Mouse (Mus musculus) adrenal gland, adult 10 weeks (tissue): ENCODE results near the gene Ripor1. TPM values are rescaled to one million over a fixed set of nuclear protein-coding genes. Genes with fewer than 3 reads are reported as not detected.

Experiments used
- polyA plus RNA-seq: library from polyadenylated mRNA; stranded (reverse); fragments of 350-450 nt; fragmentation: Illumina TruSeq; extraction: RNeasy Lipid Tissue Mini Kit (QIAGEN cat#74804); gene quantifications from one replicate; pipeline ENCODE4 v1.2.3, GENCODE M21; 2014; ENCODE audit warnings: low read depth, low replicate concordance

The Ripor1 gene
- polyA plus RNA-seq = 1.2 TPM

DNA sequence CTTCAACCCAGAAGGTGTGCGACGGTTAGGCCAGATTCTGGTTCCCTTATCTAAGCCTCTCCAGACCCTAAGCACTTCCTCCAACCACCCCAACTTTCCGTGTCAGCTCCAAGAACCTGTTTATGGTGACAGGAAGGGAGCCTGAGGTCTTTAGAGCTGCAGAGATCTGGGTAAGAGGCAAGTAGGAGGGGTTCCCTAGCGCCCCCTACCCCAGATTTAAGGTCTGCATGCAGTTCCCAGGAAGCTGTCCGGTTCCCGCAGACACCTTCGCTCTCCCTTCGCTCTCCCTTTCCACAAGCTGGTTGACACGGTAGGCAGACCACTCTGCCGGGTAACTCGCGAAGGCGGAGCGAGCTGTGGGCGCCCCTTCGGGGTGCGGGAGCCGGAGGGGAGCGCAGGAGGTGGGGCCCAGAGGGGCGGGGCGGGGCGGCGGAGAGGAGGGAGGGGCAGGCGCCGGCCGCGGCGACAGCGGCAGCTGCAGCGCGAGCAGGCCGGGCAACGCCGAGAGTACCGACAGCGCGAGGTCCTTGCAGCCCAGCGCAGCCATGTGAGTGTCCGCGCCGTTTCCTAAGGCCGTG, at the start of gene Ripor1:
Gene Ripor1, plus strand, starts transcription at position 452 of the 578 bp plus-strand sequence.

DNA sequence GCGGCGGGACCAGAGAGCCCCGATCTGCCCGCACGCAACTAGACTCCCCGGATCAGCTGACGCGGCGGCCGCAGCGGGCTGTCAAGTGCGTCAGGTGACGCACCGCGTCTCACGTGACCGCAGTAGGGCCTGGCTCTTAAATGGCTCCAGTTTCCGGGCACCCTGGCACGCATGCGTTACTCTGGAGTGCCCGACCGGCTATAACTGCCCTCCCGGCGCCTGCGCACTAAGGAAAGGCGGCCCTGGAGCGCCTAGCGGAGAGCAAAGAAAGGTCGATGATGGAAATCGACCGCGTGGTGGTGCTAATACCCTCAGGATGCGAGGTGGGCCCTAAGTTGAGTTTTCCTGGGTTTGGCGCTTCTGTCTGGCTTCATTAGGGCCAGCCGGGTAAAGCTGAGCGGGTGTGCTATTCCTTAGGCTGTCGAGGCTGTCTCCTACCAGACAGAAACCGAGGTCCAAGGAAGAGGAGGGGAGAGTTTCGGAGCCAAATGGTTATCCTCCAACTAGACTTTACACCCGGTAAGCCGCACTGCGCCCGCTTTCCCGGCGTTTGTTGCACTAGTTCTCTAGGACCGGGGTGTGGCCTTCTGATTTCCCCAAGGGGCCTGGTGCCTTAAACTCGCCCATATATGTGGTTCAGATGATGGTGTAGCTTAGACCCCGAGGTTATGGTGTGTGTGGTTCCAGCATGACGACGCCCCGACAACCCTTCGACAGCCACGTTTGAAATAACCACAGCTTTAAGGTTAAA, 38.9 kb upstream of the Ripor1 start, which contains the start of gene Atp6v0d1:
Gene Atp6v0d1, minus strand, starts transcription at position 96 of the 751 bp plus-strand sequence.

DNA sequence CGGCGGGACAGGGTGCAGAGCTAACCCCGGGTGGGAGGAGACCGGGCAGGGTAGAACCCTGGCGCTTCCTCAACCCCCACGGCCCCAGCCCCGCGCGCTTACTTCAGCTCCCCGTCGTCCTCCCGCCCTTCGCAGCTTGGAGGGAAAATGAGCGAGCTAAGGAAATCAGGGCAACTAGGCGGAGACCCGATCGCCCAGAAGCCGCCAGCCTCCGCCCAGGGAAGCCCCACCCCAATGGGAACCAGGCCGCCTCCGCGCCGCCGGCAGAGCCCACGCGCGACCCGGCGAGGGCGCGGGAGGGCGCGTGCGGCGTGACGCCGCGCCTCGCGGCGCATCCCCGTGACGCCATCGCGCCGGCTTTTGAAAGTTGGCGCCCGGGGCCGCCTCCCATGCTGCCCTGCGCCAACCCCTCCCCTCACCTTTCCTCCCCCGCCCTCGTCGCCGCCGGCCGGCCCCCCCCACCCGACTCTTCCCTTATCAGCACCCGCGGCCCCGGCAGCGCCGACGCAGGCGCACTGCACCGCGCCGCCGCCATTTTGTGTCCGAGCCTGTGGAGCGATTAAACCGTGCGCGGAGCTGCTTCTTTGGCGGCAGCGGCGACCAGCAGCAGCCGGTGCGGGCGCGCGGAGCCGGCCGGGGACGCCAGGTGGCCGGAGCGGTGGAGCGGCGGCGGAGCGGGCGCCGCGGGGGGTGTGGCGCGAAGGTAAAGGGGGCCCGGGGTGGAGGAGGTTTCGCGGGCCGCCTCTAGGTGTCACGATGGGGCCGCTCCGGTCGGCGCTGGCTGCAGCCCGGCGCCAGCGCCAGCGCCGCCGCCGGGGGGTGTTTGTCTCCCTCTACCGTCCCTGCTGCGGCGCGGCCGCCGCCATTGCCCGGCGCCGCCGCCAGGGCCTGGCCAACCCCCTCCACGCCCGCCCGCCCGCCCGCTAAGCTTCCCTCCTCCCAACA, 31.2 kb downstream of the Ripor1 start, which contains the start of gene Ctcf:
Gene Ctcf, plus strand, starts transcription at position 551 of the 945 bp plus-strand sequence.

DNA sequence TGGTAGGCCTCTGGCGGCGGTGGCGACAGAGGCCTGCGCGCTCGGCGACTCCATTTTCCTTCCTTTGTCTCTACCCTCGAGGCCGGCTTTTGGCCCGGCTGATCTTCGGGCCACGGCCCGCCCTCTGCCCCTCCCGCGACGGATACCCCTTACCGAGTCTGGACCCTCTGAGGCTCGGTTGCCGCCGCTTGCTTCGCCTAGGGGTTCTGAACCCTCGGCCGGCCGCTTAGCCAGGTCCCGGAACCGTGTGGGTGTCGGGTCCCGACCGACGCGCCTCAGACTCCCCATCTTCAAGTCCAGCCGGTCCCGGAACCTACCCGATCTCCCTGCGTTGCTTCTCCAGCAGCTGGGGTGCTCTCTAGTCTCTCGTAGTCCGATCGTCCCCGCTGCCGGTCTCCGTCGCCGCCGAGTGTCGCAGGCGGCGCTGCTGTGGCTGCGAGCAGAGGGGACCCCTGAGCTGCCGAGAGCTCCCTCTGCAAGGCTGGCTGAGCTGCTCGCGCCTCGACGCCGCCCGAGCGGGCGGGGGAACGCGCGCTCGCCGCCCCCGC, 32.0 kb downstream of the Ripor1 start, which contains the start of gene Agrp:
Gene Agrp, minus strand, starts transcription at position 431 of the 548 bp plus-strand sequence.

Other genes starting within 250 kb of the Ripor1 start
- not detected for gene Plekhg4, start 232.0 kb upstream of the Ripor1 start, polyA plus RNA-seq
- gene Kctd19, start 191.8 kb upstream of the Ripor1 start, polyA plus RNA-seq = not detected
- gene Lrrc36, start 191.7 kb upstream of the Ripor1 start, polyA plus RNA-seq = 1.2 TPM
- not detected for gene Tppp3, start 133.7 kb upstream of the Ripor1 start, polyA plus RNA-seq
- 1.7 TPM for gene Zdhhc1, start 108.4 kb upstream of the Ripor1 start, polyA plus RNA-seq
- gene Hsd11b2, start 86.5 kb upstream of the Ripor1 start, polyA plus RNA-seq = not detected
- 22.7 TPM for gene Atp6v0d1, start 39.2 kb upstream of the Ripor1 start, polyA plus RNA-seq
- 80.5 TPM for gene Ctcf, start 31.3 kb downstream of the Ripor1 start, polyA plus RNA-seq
- not detected for gene Agrp, start 32.1 kb downstream of the Ripor1 start, polyA plus RNA-seq
- not detected for gene Carmil2, start 81.0 kb downstream of the Ripor1 start, polyA plus RNA-seq
- 0.70 TPM for gene Acd, start 95.8 kb downstream of the Ripor1 start, polyA plus RNA-seq
- gene Pard6a, start 95.9 kb downstream of the Ripor1 start, polyA plus RNA-seq = not detected
- not detected for gene 4933405L10Rik, start 102.4 kb downstream of the Ripor1 start, polyA plus RNA-seq
- 0.52 TPM for gene Enkd1, start 103.0 kb downstream of the Ripor1 start, polyA plus RNA-seq
- 0.52 TPM for gene Gfod2, start 153.4 kb downstream of the Ripor1 start, polyA plus RNA-seq
- gene Ranbp10, start 222.1 kb downstream of the Ripor1 start, polyA plus RNA-seq = 6.5 TPM
- not detected for gene Tsnaxip1, start 222.5 kb downstream of the Ripor1 start, polyA plus RNA-seq
- gene Cenpt, start 248.0 kb downstream of the Ripor1 start, polyA plus RNA-seq = 0.99 TPM
- gene Thap11, start 249.9 kb downstream of the Ripor1 start, polyA plus RNA-seq = 11.8 TPM